Mouse (Mus musculus) left cerebral cortex, adult 11 months (tissue): ENCODE results near the gene Tbcb.
"Not testable (repeated sequence)": the region's sequence is repeated elsewhere in the genome, so short reads cannot be mapped to it uniquely, and the experiment has no call there.

ENCODE experiments used
- DNase-seq: peaks from one replicate; pipeline ENCODE4 v3.0.0; 2022; ENCODE audit warnings: low spot score

The Tbcb gene

DNA sequence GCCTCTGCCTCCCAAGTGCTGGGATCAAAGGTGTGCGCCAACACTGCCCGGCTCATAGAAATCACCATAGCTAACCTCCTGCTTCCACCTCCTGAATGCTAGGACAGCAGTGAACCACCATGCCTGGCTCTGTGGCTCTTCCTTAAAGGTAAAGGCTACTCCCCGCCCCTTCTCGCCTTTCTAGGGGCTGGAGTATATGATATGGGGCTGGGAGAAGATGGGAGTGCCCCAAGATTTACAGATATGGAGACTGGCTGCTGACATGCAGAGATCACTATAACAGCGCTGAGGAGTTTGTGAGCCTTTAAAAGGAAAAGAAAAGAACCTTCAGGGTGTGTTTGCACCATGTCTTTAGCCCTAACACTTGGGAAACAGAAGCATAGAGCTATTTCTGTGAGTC is 9.9 kb downstream of the Tbcb start:
- no peak for DNase-seq

DNA sequence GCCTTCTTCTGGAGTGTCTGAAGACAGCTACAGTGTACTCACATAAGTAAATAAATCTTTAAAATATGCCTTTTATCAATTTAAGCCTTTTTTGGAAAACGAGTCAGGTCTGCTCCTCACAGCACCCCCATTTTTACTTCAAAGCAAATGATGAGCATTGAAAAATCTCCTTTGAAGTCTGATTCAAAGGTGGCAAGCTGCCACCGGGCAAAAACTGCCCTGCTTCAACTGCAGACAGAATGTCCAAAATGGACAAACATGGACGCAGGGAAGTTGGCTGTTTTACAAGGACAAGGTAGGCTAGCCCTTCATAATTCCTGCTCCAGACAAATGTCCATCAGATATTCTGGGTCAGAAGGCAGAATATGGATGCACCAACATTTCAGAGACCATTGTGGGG is 10.6 kb downstream of the Tbcb start:
- no peak for DNase-seq

DNA sequence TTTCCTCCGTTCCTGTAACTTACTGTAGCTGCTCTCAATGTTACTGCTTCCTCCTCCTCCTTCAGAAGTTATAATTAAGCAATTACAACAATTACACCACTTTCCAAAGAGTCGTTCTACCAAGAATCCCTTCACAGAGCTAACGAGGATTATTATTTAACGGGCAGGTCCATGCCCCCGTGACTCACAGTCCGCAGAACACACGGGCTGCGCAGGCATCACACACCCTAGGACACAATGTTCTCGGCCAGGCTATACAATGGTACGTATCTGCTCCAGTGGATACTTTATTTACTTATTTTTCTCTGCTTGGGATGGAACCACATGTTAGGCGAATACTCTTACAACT is 12.1 kb downstream of the Tbcb start:
- DNase-seq, result no peak

DNA sequence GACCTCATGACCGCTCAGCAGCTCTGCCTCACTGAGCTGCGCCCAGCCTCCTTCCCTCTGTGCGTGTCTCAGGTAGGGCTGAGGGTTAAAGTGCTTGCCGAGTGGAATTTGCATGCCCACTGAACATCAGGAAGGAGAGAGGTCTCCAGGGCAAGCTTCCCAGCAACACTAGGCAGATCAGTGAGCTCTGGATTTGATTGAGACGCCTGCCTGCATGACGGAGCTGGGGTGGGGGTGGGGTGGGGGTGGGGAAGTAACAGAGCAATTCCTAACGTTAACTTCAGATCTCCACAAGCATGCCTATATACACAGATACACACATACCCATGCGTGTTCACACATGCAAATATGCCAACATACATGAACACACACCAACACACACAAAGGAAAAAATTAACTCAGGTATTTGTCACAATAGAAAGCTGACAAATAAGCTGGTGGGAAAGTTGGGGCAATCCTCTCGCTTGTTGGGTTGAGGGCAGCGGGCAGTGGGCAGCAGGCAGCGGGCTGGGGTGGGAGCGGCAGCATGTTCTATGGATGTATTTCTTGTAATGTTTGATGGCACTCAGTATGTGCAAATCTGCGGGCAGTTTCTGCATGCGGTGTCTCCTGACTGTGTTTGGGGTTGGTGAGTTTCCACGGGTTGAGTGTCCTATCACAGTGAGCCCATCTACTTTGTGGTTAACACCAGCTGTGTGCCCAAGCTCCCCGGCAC is 12.6 kb downstream of the Tbcb start:
- DNase-seq, result no peak

DNA sequence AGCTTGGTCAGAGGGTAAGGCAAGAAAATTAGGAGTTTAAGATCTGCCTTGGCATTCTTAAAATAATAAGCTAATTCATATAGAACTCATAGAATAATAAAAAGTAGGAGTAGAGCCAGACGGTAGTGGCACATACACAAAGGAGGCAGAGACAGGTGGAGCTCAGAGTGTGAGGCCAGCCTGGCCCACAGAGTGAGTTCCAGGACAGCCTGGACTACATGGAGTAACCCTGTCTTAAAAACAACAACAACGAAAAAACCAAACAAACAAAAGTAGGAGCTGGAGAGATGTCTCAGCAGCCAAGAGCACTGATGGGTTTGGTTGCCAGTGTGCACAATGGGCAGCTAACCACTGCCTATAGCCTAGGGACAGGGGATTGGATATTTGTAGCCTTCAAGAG is 14.8 kb downstream of the Tbcb start:
- DNase-seq, result no peak

DNA sequence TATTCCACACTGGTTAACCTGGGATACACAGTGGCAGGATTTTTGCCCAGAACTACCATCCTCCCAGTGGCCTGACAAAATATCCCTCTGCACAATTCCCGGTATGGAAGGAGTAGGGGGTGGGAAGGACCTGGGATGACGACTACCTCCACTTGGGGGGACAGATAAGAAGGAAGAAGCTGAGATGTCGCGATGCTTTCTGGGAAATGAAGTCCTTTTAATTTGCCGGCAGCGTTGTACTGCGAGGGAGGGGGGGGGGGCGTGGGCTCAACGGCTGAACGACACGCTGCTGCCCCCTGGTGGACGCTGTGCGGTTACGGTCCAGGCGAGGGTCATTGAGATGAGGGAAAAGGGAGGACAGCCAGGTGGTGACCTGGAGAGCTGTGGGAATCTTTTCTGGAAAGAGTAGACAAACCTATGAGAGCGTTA is 15.3 kb downstream of the Tbcb start:
- DNase-seq, result no peak

DNA sequence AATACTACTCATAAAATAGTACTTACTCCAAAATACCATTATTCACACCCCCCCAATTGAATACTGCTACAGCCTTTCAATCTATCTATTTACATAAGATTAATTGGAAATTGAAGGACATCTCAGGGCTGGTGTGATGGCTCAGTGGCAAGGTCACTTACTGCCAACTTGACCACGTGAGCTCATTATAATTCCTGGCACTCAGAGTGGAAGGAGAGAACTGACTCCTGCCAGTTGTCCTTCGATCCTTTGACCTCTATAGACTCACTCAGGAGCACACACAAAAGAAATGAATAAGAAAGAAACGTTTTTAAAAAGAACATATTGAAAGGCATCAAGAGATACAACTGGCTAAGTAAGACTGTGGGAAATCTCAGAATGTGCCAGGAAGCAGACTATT is 16.2 kb downstream of the Tbcb start:
- DNase-seq, result no peak

DNA sequence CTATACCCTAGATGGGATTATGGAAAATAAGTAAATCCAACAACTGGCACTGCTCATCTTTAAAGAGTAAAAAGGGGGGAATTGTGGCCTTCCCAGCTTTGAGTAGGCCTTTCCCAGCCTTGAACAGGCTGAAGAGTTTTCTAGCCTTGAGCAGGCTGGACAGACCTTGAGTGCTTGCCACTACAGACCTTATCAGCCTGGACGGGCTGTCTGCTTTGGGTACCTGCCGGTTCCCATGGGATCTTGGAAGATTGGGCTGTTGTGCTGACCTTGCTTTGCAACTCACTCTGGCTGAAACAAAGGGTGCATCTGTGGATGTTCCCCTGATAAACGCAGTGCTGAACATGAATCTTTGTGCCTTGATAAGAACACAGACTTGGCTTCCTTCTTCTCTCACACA is 18.2 kb downstream of the Tbcb start:
- DNase-seq, result no peak

DNA sequence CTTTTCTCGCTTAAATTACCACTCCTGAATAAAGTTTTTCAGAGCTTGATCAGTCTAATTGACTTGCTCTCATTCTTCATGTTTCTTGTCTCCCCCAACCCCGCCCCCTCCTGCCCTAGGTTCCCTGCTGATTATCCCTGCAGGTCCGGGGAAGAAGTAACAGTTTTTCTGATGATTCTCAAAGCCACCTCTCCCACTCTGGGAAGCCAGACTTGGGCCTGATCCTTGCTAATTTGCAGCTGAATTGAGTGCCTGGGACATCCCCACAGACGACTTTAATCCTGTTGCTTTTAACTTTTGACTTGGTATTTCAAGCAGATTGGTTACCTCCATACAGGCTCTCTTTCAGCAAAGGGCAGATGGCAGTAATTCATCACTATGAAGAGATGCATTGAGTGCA is 21.0 kb downstream of the Tbcb start:
- no peak for DNase-seq

DNA sequence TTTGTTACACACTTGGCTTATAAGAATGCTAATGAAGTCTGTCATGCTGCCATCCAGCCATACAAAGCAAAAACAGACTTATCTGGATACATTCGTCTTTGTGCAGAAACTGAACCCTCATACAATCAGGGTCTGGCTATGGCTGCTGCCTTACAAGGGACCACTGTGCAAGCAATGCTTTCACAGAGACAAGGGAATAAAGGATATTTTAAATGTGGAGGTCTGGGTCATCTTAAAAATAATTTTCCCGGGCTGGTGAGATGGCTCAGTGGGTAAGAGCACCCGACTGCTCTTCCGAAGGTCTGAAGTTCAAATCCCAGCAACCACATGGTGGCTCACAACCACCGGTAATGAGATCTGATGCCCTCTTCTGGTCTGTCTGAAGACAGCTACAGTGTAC is 25.7 kb downstream of the Tbcb start:
- DNase-seq, result not testable (repeated sequence)

DNA sequence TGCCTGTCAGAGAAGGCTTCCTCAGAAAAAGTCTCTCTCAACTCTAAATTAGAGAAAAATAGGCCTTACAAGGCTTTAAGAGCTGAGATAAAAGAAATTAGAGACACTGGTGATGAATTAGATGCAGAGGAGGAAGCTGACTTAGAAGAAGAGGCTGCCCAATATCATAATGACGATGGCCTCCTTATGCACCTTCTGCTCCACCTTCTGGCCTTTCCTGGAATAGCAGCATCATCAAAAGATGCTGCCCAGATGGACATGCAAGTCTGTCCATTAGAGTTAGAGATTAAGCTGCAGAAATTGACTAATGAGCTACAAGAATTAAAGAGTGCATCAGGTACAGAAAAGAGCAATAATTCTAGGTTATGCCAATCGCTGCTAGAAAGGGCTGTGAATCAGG is 26.7 kb downstream of the Tbcb start:
- DNase-seq, result no peak

DNA sequence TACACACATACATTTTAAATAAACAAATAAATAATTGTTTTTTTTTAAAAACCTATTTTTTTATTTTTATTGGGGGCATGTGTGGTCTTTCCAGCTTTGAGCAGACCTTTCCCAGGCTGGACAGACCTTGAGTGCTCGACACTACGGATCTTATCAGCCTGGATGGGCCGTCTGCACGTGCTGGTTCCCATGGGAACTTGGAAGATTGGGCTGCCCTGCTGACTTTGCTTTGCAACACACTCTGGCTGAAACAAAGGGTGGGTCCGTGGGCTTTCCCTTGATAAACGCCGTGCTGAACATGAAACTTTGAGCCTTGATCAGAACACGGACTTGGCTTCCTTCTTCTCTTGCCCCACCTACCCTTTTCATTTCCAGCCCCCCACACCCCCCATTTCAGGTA is 27.7 kb downstream of the Tbcb start:
- DNase-seq, result no peak

DNA sequence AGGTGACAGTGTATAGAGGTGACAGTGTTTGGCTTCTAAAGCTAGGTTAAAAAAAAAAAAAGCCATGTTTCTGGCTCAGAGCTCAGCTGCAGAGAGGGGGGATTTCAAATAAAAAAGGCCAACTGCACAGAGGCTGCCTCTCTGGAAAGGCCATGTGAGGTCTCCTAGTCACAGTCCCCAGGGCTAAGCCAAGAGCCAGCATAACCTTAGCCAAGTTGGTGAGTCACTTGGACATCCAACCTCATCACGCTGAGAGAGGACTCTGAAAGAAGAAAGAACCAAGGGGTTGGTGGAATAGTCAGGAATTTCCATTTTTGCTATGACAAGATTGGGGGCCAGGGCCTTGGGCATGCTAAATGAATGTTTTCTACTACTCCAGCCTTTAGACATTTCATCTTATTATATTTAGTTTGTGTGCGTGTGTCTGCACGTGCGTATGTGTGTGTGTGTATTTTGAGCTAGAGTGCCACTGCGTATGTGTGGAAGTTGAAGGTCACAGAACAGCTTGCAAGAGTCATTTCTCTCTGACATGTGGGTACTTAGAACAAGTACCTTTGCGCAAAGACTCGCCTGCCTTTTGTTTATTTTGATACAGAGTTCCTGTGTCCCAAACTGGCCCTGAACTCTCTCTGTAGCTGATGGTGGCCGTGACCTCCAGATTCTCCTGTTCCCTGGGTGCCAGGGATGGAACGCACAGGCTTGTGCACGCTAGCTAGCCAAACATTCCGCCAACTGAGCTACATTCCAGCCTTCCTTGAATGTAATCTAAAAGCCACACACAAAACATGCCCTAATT is 29.0 kb downstream of the Tbcb start:
- DNase-seq, result no peak

DNA sequence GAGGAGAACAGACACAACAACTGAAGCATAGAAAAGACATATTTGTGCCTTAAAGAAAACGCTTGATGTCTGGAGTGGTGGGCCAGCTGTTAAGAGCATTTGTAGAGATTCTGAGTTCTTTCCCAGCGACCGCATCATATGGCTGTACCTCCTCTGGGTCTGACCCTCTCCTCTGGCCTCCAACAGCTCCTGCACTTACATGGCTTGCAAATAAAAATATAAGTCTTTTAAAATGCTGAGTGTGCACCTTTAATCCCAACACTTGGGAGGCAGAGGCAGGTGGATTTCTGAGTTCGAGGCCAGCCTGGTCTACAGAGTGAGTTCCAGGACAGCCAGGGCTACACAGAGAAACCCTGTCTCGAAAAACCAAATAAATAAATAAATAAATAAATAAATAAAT is 31.4 kb downstream of the Tbcb start:
- not testable (repeated sequence) for DNase-seq

DNA sequence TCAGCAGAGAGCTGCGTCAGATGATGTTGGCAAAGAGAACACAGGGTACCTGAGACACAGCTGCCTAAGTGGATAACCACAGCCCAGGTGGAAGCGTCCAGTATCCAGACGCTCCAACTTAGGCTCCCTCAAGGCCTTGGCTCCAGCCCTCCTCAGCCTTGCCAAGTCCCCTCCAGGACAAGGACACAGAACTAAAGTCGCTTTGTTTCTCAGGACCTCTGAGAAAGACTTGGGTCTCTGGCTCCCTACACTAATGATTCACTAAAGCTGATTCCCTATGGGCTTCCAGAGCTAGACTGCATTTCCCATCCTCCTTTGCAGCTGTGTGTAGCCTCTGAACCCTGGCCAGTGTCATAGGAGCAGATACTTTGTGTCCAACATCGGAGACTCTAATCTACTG is 31.9 kb downstream of the Tbcb start:
- no peak for DNase-seq

DNA sequence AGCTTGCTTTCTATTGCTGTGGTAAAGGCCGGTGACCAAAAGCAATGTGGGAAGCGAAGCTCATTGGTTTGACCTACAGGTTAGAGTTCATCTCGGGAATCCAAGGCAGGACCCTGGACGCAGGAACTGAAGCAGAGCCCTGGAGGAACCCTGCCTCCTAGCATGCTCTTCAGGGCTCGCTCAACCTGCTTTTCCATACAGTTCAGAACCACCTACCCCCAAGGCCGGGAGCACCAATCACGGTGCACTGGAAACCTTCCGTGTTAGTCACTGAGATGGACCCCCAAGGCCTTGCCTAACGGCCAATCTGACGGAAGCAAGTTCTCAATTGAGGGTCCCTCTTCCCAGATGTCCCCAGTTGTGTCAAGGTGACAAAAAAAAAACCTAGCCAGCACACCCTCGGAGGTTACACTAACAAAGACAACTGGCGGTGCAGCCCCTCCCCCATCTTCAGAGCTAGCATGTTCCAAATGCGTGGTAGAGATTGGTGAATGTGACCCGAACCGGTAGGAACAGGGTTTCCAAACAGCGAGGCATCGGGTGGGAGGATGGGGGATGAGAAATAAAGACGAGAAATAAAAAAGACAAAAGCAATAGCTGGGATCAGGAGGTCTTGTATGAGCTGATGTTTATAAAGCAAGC is 32.5 kb downstream of the Tbcb start:
- DNase-seq, result no peak

DNA sequence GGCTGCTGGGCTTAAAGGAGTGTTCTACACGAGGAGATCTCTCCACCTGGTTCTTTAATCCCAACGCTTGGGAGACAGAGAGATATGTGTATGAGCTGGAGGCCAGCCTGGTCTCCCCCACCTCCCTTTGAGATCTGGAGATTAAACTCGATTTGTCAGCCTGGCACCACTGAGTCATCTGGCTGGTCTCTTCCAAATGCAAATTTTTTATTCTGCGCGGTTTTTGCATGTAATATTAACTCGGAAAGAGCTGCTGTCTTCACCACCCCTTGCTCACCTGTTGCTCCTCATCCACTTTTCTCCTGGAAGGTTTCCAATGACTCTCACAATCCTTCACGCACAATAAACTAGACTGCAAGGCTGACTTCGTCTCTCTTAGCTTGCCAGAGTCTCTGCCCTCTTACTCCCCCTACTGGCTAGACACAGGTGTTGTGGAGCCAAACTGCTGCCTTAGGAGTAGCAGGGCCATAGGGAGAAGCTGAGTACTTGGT is 33.5 kb downstream of the Tbcb start, which contains the start of gene Capns1:
TSS of gene Capns1 (minus strand) at position 331 of the 491 bp plus-strand sequence.
- DNase-seq, result no peak

DNA sequence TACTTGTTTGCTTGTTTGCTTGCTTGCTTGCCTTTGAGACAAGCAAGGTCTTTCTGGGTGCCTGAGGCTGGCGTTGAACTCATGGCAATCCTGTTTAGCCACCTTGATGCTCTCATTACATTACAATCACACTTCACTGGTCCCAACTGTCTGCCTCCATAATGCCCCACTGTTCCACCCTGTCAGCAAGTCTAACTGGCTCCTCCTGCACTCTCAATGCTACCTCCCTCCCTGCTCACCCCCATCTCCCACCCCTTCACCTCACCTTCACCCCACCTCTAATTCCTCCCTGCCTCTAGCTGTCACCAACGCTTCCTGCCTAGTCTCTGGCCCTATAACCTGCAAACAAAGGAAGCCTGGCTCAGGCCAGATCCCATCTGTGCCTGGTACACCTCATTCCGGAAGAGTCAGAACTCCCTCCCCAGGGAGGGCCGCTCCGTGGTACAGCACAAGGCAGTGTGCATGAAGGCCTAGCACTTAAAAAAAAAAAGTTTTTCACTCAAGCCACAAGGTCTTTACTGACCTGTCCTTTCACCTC is 34.4 kb downstream of the Tbcb start:
- DNase-seq, result no peak

DNA sequence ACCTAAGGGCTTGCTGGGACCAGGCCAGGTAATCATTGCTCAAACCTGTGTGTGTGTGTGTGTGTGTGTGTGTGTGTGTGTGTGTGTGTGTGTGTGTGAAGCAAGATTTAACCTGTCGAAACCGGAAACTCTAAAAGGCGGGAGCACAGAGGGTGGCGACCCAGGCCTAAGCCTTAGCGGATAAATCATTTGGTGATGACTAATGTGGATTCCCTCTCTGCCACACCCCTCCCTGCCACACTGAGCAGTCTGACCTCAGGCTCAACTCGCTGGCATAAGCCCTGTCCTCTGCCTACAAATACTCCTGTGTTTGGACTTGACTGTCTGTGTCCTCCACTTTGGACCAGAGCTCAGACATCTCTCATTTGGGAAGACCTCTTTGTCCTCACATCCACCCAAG is 35.9 kb downstream of the Tbcb start:
- DNase-seq, result no peak

DNA sequence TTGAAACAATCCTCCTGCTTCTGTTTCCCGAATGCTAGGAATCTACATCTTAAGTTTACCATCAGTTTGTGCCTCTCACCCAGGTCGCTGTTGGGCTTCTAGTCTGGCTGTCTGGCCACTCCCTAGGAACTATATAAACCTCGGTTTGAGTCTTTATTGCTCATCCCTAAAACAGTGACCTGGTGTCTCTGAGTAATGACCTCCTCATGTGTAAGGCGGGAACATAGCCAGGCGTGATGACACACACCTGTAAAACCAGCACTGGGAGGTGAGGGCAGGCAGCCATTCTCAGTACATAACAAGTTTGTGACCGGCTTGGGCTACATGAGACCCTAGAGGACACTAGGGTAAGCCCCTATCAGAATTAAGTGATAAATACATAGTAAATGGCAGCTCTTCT is 36.6 kb downstream of the Tbcb start:
- DNase-seq, result no peak

DNA sequence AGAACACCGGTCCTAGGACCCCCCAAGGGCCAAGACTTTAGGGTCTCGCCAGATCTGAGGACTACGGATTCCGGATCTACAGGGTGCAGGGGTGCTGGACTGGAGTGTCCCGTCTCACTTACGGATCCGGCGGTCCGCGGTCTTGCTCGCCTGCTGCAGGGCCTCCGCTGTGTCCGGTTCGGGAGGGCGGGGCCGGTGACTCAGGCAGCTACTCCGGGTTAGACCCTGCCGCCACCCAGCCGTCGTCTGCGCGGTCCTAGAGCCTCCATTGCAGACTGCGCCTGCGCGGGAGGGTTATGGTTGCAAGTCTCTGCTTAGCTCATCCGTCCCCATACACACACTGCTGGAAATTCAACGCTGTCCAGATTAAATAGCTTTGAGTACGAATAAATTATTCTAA is 37.2 kb downstream of the Tbcb start:
- peak; percentile 87 for DNase-seq

DNA sequence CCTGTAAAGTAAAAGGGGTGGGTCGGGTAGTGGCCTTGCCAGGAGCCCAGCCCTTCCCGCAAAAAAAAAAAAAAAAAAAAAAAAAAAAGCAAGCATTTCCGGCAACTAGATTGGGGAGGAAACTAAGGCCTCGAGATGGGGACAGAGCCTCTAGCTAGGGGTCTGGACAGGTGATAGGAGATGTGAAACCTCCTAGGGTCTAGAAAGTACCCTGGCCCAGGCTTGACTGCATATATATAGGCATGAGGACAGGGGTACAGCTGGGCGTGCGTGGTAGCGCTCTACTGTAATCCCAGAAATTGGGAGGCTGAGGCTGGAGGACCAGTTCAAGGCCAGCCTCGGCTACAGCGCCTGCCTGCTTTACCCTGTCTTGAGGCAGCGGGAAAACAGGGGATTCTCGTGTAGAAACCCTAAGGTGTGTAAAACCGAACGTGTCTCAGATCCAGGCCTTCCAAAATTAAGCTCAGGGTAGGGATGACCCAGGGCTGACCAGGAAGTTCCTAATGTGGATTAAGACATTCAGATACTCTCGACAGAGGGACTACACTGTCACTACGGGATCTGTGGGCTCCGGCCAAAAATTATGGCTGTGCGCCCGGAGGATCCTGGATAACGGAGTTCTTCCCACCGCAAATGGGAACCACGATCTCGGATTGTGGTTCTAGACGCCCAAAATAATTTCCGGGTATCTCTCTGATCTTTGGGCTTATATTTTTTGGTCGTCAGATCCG is 37.8 kb downstream of the Tbcb start:
- no peak for DNase-seq
